Mouse (Mus musculus): ENCODE data around the gene Med27. TPM values are rescaled to one million over a fixed set of nuclear protein-coding genes. Genes with fewer than 3 reads are reported as not detected.

Med27 gene
- polyA plus RNA-seq, 1 experiment from 2014 or later = 53.7 TPM

Small RNA genes lying within 50 kb of the gene (microRNA-seq; reads per million reads assigned to microRNA genes)
- not detected for gene Mir133c

Other genes starting within 250 kb of the Med27 start
- gene Setx, start 222.6 kb upstream of the Med27 start, polyA plus RNA-seq (2016; fragmentation: Nextera tagmentation; extraction: Ambion mirVana) = 15.2 and 15.9 TPM in 2 replicates
- 1.1 and 1.2 TPM in 2 replicates for gene Ntng2, start 93.8 kb upstream of the Med27 start, polyA plus RNA-seq (2016; fragmentation: Nextera tagmentation; extraction: Ambion mirVana)